Mouse (Mus musculus) neural tube, embryonic 11.5 days (tissue): Measurements from ENCODE around the gene Dact1. TPM values are rescaled to one million over a fixed set of nuclear protein-coding genes. Genes with fewer than 3 reads are reported as not detected.

ENCODE experiments used
- ATAC-seq: fragments of 200-750 bp; cut with Nextera tagmentation; 2 replicates; pipeline ENCODE4 v1.8.0; 2017; ENCODE audit warnings: moderate number of reproducible peaks, mild to moderate bottlenecking, moderate TSS enrichment, moderate library complexity; ENCODE audit not compliant: insufficient read depth, low FRiP score, low TSS enrichment
- DNase-seq: peaks from one replicate; pipeline ENCODE4 v3.0.0-alpha.2; 2015; ENCODE audit warnings: low spot score
- H3K27ac ChIP-seq: fragments of 300-500 bp; sonication (generic); 2 replicates; pipeline ENCODE4 v1.5.1; 2014; ENCODE audit warnings: low read depth, mild to moderate bottlenecking, low read length
- H3K27me3 ChIP-seq: fragments of 300-500 bp; sonication (generic); 2 replicates; pipeline ENCODE4 v1.6.1; 2014; ENCODE audit warnings: mild to moderate bottlenecking, low read length, mixed read lengths; ENCODE audit not compliant: control insufficient read depth, insufficient read depth
- H3K36me3 ChIP-seq: fragments of 300-500 bp; sonication (generic); 2 replicates; pipeline ENCODE4 v1.6.1; 2014; ENCODE audit warnings: mild to moderate bottlenecking, low read length, moderate library complexity, mixed read lengths; ENCODE audit not compliant: control insufficient read depth, insufficient read depth
- H3K4me1 ChIP-seq: fragments of 300-500 bp; sonication (generic); 2 replicates; pipeline ENCODE4 v1.6.1; 2014; ENCODE audit warnings: low read length, mixed read lengths; ENCODE audit not compliant: control insufficient read depth, insufficient read depth
- H3K4me2 ChIP-seq: fragments of 300-500 bp; sonication (generic); 2 replicates; pipeline ENCODE4 v1.6.1; 2014; ENCODE audit warnings: low read depth, mild to moderate bottlenecking, moderate library complexity
- H3K4me3 ChIP-seq: fragments of 300-500 bp; sonication (generic); 2 replicates; pipeline ENCODE4 v1.5.1; 2014; ENCODE audit warnings: low read depth, low read length
- H3K9ac ChIP-seq: fragments of 300-500 bp; sonication (generic); 2 replicates; pipeline ENCODE4 v1.6.1; 2014; ENCODE audit warnings: mild to moderate bottlenecking, low read length
- H3K9me3 ChIP-seq: fragments of 300-500 bp; sonication (generic); 2 replicates; pipeline ENCODE4 v1.6.1; 2016; ENCODE audit warnings: low read length; ENCODE audit not compliant: control insufficient read depth
- WGBS: fragments of 180-500 bp; shearing (Covaris S2); extraction: QIAGEN DNeasy Blood & Tissue Kit; methylation state at CpG from one replicate; pipeline ENCODE4 v1.1.7; 2014; 5-methylcytosine and 5-hydroxymethylcytosine counted together
- polyA plus RNA-seq: library from polyadenylated mRNA; unstranded; fragments of >200 nt; fragmentation: Nextera tagmentation; extraction: Ambion mirVana; gene quantifications from 2 replicates; pipeline ENCODE4 v1.2.1, GENCODE M21; 2014

Gene Dact1
- polyA plus RNA-seq, 1 experiment from 2014 or later, result 22.2 TPM

GRCm38 (mm10) chr12:71285399-71285798 is 24.3 kb upstream of the Dact1 start:
- Histone ChIP-seq H3K27me3 (no peaks in the 10 kb centered on the region), H3K9me3 (no peaks in the 10 kb centered on the region), H3K9ac (no peak overlapping the region), H3K4me3 (no peak overlapping the region), H3K4me1 (no peaks in the 10 kb centered on the region), H3K4me2 (no peak overlapping the region), H3K27ac (no peak overlapping the region), H3K36me3 (no peaks in the 10 kb centered on the region)
- no peak for ATAC-seq
- DNase-seq, result no peak

- DNase-seq (no peak), ATAC-seq (no peak)
- no peak overlapping the region for H3K4me2 ChIP-seq
- H3K9ac ChIP-seq, result no peak overlapping the region
- 62% methylated on average over 2 of the region's 2 CpGs for WGBS
- no peak overlapping the region for H3K27ac ChIP-seq
- H3K36me3 ChIP-seq, result no peaks in the 10 kb centered on the region
- no peaks in the 10 kb centered on the region for H3K4me1 ChIP-seq
- H3K9me3 ChIP-seq, result no peaks in the 10 kb centered on the region
- no peaks in the 10 kb centered on the region for H3K27me3 ChIP-seq
- H3K4me3 ChIP-seq, result no peak overlapping the region
Observed at GRCm38 (mm10) chr12:71290460-71290859, 19.2 kb upstream of the Dact1 start.

DNA sequence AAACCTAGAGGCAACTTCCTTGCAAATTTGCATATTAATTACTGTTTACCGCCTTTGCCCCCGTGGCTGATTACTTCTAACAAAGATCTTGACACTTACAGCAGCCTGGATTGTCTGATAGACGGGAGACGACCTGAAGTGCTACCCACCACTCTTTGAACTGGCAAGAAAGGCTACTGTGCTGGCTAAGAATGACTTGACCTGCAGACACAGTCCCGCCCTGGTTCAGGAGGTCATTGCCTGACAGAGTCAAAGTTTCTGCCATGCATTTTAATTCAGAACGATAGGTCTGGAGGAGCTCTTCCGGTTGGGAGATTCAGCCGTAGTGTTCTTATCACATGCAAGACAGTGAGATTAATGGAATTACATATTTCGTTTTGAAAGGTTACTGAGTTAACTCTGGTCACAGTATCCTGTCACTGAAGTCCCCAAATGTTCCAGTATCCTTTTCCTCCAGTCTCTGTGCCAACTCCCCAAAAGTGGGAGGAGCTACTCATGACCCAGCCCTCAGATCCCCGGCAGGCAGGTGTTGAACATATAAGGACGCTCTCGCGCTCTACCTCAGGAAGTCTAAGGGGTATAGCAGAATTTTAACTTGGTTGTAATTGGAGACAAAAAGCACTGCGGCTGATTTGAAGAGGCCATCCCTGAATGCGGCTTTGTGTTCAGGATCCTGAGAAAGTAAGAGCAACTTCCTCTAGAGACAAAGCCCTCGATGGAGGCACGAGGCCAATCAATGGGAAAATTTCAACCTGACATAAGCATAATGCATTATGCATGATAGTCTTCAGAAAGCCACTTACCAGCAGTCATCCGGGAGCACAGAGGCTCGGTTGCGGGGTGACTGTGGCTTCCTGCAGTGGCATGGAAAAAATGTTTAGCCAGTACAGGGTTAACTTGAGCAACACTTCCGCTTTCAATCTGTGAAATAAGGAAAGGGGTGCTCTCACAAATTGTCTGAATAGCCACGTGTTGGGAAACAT is 15.4 kb upstream of the Dact1 start:
- peak; percentile 36 for DNase-seq
- Histone ChIP-seq H3K4me3 (no peak overlapping the region), H3K27ac (no peak overlapping the region), H3K36me3 (no peaks in the 10 kb centered on the region), H3K27me3 (no peaks in the 10 kb centered on the region), H3K4me1 (no peaks in the 10 kb centered on the region), H3K4me2 (peak overlapping the region; percentile 29), H3K9me3 (no peaks in the 10 kb centered on the region), H3K9ac (no peak overlapping the region)
- 23% methylated on average over 22 of the region's 22 CpGs for WGBS
- ATAC-seq, result peak; percentile 41; the same call in 1 of the 2 replicates

- no peak overlapping the region for H3K4me2 ChIP-seq
- H3K27ac ChIP-seq, result no peak overlapping the region
- peak; percentile 38 for DNase-seq
- no peaks in the 10 kb centered on the region for H3K27me3 ChIP-seq
- 28% methylated on average over 8 of the region's 8 CpGs for WGBS
- no peak overlapping the region for H3K9ac ChIP-seq
- H3K4me3 ChIP-seq, result no peak overlapping the region
- no peaks in the 10 kb centered on the region for H3K4me1 ChIP-seq
- H3K9me3 ChIP-seq, result no peaks in the 10 kb centered on the region
- ATAC-seq, result no peak
- H3K36me3 ChIP-seq, result no peaks in the 10 kb centered on the region
Observed at GRCm38 (mm10) chr12:71296849-71297535, 12.7 kb upstream of the Dact1 start.

- no peaks in the 10 kb centered on the region for H3K9me3 ChIP-seq
- no peaks in the 10 kb centered on the region for H3K27me3 ChIP-seq
- no peaks in the 10 kb centered on the region for H3K36me3 ChIP-seq
- peak overlapping the region; percentile 93 for H3K4me3 ChIP-seq
- WGBS, result under 1% methylated on average over 46 of the region's 56 CpGs
- peak overlapping the region; percentile 91 for H3K9ac ChIP-seq
- H3K4me1 ChIP-seq, result no peaks in the 10 kb centered on the region; the same call in 1 of the 2 replicates
- H3K4me2 ChIP-seq, result peak overlapping the region; percentile 79
- ATAC-seq (peak; percentile 52), DNase-seq (peak; percentile 54)
- peak overlapping the region; percentile 88 for H3K27ac ChIP-seq
Observed at GRCm38 (mm10) chr12:71310068-71310931, 616 bp downstream of the Dact1 start.

GRCm38 (mm10) chr12:71311237-71311887 is 1.7 kb downstream of the Dact1 start:
- WGBS, result 18% methylated on average over 13 of the region's 13 CpGs
- Histone ChIP-seq H3K9me3 (no peaks in the 10 kb centered on the region), H3K36me3 (0 out of 2 replicates have a peak, but pooled peaks cover 2% of the 10 kb centered on the region), H3K27ac (no peak overlapping the region), H3K4me2 (peak overlapping the region; percentile 79), H3K4me3 (peak overlapping the region; percentile 93), H3K27me3 (no peaks in the 10 kb centered on the region), H3K4me1 (no peaks in the 10 kb centered on the region; the same call in 1 of the 2 replicates), H3K9ac (peak overlapping the region; percentile 91; the same call in 1 of the 2 replicates)
- peak; percentile 58 for DNase-seq
- ATAC-seq, result no peak

GRCm38 (mm10) chr12:71318239-71318638 is 8.6 kb downstream of the Dact1 start:
- H3K9me3 ChIP-seq, result peaks cover 3% of the 10 kb centered on the region; the same call in 1 of the 2 replicates
- no peak overlapping the region for H3K4me2 ChIP-seq
- H3K27me3 ChIP-seq, result no peaks in the 10 kb centered on the region
- no peak for ATAC-seq
- H3K36me3 ChIP-seq, result peaks cover 24% of the 10 kb centered on the region
- H3K9ac ChIP-seq, result no peak overlapping the region
- WGBS, result 96% methylated on average over 34 of the region's 40 CpGs
- no peak for DNase-seq
- no peaks in the 10 kb centered on the region for H3K4me1 ChIP-seq
- H3K4me3 ChIP-seq, result no peak overlapping the region
- no peak overlapping the region for H3K27ac ChIP-seq

DNA sequence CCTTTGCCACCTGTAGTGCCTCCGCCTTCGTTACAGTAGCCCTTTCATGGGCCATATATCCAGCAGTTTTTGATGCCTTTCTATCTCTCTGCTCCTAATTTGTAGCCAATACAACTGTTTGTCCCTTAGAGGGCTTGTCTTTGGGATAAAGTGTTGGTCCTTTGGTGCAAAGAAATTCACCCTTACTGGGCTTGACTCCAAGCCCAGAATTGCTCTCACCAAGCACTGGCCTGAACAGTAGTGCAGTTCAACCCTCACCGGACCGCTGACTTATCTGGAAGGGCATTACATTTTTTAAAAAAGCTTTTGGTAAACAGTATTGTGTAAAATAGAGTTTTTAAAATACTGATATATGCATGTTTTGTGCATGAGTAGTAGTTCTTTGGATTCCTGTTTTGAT is 9.9 kb downstream of the Dact1 start:
- Histone ChIP-seq H3K36me3 (peaks cover 24% of the 10 kb centered on the region), H3K4me2 (no peak overlapping the region), H3K9ac (no peak overlapping the region), H3K27ac (no peak overlapping the region), H3K4me3 (no peak overlapping the region), H3K9me3 (peaks cover 3% of the 10 kb centered on the region; the same call in 1 of the 2 replicates), H3K27me3 (no peaks in the 10 kb centered on the region), H3K4me1 (no peaks in the 10 kb centered on the region)
- 94% methylated on average over 4 of the region's 4 CpGs for WGBS
- DNase-seq (no peak), ATAC-seq (no peak)
